Mouse (Mus musculus) Patski (cell line): ENCODE results near the gene Xrcc4. TPM values are rescaled to one million over a fixed set of nuclear protein-coding genes. Genes with fewer than 3 reads are reported as not detected.
"Not testable (repeated sequence)": the region's sequence is repeated elsewhere in the genome, so short reads cannot be mapped to it uniquely, and the experiment has no call there.

Experiments
- ATAC-seq: fragments of 100-300 bp; one replicate; pipeline ENCODE4 v1.8.0; 2021
- CTCF ChIA-PET: fragments of 350-600 bp; sonication (Branson Sonifier 250); formaldehyde crosslinking; loops from one replicate; lab custom pipeline; 2022; ENCODE audit warnings: inconsistent platforms; lab: Charles Lee
- POLR2A ChIA-PET: fragments of 350-600 bp; sonication (Branson Sonifier 250); formaldehyde crosslinking; loops from one replicate; lab custom pipeline; 2022; ENCODE audit warnings: antibody characterized with exemption, inconsistent platforms; lab: Charles Lee
- DNase-seq: peaks from one replicate; pipeline ENCODE4 v3.0.0-alpha.2; 2011; ENCODE audit warnings: low read depth, low spot score
- H3K27me3 ChIP-seq: fragments of 371-371 bp; one replicate; pipeline ENCODE4 v1.5.1; 2021
- CTCF ChIP-seq: fragments of 100-300 bp; IDR thresholded peaks from one replicate; pipeline ENCODE4 v1.5.1; 2021
- in situ Hi-C: fragments of 300-500 bp; cut with MboI; formaldehyde crosslinking; loops from 3 replicates; pipeline ENCODE4 v1.11.1; 2018; ENCODE audit warnings: low pct_unique_long_range_greater_than_20kb, mixed read lengths
- polyA plus RNA-seq: library from polyadenylated mRNA; unstranded; gene quantifications from one replicate; pipeline ENCODE4 v1.2.3, GENCODE M21; 2021

Gene Xrcc4
- 18.7 TPM for polyA plus RNA-seq

DNA sequence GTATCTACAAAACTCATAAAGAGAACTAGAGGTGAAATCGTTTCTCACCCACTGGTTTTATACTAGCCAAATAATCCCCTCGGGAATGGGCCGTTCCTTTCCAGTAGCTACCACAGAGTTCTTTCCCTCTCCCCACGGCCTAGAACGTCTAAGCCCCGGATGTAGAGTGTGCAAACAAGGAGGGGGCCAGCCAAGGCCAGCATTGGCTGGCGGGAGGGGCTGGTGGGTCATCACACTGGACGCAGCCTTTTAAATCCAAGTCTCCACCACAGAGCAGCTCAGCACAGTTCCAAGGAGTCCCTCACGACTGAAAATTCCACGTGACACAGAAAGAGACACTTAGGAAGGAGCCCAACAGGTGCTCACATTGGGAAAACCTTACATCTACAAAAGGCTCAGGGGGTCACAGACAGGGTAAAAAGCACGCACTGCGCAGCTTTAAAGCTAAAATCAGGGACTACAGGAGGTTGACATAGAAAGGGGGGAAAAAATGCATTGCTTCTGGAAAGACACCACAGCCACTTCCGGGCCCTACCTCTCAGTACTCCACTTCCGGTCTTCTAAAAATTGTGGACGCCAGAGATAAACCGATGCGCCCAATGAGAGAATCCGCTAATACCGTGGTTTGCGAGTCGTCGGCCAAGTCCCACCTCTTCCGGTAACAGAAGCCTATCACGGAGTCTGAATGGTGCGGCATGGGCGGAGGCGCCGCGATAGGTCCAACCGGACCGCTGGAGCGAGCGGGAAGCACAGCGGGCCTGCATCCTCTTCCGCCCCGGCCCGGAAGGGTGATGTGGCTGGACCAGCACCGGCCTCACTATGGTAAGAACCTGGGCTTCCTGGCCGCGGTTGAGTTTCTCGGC is at the start of gene Xrcc4, which contains the start of gene Tmem167:
Gene Xrcc4, minus strand, starts transcription at position 647 of the 863 bp plus-strand sequence.
Gene Tmem167, plus strand, starts transcription at position 162 of the 863 bp plus-strand sequence.
- POLR2A ChIA-PET, result no interaction called here
- no peaks in the 10 kb centered on the region for H3K27me3 ChIP-seq
- in situ Hi-C loops, result no loop called here

DNA sequence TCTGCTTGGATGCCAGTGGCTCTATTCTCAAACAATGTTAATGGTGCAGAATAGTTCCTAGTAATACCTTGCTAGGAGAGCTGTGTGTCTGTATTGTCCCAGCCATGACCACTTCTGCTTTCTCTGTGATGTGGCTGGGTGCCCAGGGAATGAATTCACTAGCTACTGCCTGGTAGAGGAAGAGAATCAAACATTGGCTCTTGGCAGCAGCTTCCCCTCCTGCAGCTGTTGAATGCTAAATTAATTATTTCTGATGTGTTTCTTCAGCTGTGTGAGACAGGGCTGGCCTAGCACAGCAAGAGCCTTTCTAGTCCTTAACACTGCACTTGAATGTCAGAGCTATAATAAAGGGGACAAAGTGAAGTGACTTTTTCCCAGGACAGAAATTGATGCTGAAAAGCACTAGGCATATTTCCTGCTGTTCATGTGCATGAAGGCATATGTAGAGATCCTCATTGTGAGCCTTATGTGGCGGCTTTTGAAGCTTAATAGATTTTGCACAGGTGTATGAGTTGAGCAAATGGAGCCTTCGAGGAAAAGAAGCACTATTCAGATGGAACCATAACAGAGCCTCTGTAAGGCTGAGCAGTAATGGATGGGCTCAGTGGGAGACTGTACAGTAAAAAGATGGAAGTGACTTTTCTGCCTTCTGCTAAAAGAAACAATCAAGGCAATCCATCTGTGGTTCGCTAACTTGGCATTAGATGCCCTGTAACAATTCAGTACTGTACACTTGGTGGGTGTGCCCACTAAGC is 46.9 kb upstream of the Xrcc4 start:
- TF ChIP-seq CTCF, result no peak
- CTCF ChIA-PET, result interaction anchor here (1.1 kb wide), 1 partner anchor 13 kb away, joined by 4 read pairs; no protein-coding TSS in a partner anchor
- ATAC-seq (no peak), DNase-seq (no peak)
- H3K27me3 ChIP-seq, result no peaks in the 10 kb centered on the region
- POLR2A ChIA-PET, result interaction anchor here (1.1 kb wide), 1 partner anchor 15 kb away, joined by 4 read pairs; no protein-coding TSS in a partner anchor
- in situ Hi-C loops, result no loop called here

More for the DNA sequence above, at the start of gene Xrcc4, which contains the start of gene Tmem167:
- DNase-seq, result peak; percentile 94
- TF ChIP-seq CTCF, result no peak
- CTCF ChIA-PET, result interaction anchor here (0.6 kb wide), 1 partner anchor 10 kb away, joined by 4 read pairs; no protein-coding TSS in a partner anchor
- peak; percentile 100 for ATAC-seq

DNA sequence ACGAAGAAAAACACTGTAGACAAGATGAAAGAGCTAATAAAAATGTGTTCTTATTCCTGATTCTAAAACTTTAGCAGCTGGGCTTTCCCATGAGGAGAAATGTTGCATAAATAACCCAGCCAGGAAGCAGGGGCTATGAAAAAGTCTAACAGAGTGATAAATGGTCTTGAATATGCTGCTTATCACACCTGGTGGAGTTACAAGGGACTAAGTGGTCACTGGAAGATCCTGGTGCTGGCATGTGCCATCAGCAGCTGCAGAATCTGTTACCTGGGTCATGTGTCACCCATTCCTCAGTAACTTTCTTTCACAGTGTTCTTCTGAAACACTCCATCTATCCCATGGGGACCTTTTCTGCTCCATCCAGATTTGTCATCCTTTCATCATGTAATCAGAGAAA is 22.3 kb upstream of the Xrcc4 start:
- ChIA-PET CTCF (no interaction called here), POLR2A (no interaction called here)
- no peak for TF ChIP-seq CTCF
- no peak for ATAC-seq
- DNase-seq, result no peak
- in situ Hi-C loops, result no loop called here
- H3K27me3 ChIP-seq, result no peaks in the 10 kb centered on the region

DNA sequence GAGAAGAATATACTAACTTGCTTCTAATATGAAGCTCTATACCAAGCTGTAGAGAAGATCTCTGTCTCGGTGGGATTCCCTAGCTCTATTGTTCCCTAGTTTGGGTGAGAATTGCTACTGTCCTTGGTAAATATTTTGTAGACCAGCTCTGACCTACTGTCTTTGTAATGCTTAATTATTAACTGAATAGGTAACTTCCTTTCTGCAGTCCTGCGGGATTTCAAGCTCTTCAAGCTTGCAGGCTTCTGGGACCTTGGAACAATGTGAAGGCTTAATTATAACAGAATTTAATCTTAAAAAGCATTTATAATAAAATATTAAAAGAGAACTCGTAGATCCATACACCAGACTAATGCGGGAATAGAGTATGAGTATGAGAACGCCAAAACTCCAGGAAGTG is 19.3 kb upstream of the Xrcc4 start:
- POLR2A ChIA-PET, in situ Hi-C loops, ATAC-seq: not testable (repeated sequence)

DNA sequence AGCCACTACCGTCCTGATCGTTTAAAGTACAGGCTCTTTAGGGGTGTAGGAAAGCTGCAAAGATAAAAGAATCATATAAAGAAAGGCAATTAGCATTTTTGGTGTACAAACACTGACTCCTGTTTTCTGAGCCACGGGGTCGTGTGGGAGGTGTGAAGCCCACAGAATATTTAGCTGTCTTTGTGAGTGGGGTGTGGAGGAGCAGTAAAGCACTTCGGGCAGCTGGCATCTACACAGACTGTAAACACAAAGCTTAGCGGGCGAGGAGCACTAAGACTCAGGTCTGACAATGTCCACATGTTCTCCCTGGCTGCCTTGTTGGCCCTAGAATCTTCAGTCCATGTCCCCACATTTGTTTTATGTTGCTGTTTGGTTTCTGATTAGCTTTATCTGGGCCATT is 16.7 kb upstream of the Xrcc4 start:
- ATAC-seq, result no peak
- ChIA-PET CTCF (no interaction called here), POLR2A (no interaction called here)
- in situ Hi-C loops, result no loop called here
- no peak for DNase-seq
- no peak for TF ChIP-seq CTCF
- H3K27me3 ChIP-seq, result no peaks in the 10 kb centered on the region

More for the DNA sequence above, 19.3 kb upstream of the Xrcc4 start:
- H3K27me3 ChIP-seq, DNase-seq, CTCF ChIA-PET: not testable (repeated sequence)

DNA sequence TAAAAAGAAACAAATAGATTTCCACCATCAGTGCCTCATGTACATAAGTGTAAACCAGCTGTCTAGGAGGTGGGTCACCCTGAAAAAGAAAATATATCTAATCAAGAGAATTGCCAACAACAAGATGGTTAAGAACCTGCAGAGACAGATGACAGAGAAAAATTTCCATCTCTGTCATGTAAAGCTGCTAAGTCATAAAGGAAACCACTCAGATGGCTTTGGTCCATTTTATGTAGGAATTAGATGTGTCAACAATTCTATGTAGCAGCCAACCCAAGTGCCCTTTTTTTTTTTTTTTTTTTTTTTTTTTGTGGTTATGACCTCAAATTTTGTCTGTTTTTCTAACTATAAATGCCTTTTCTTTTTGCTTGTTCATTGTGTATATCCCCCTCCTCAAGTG is 12.1 kb upstream of the Xrcc4 start:
- POLR2A ChIA-PET, result interaction anchor here (0.6 kb wide), 1 partner anchor 459 kb away, joined by 7 read pairs; no protein-coding TSS in a partner anchor
- ATAC-seq (no peak), DNase-seq (no peak)
- in situ Hi-C loops, result no loop called here
- CTCF ChIA-PET, result no interaction called here
- H3K27me3 ChIP-seq, result no peaks in the 10 kb centered on the region
- TF ChIP-seq CTCF, result no peak

DNA sequence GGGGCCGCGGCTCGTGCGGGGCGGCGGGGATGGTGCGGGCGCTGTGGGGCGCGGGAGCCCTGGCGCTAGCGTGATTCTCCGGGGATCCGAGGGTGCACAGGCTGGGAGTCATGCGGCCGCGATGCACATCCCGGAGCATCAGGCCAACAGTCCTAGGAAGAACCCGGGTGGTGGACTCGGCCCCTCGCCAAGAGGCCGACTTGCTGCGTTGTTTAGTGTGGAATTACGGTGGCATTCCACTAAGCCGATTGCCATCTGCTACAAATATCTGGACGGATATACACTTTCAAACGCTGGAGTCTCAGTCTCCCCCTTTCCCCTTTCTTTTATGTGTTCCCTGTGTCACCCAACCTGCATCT is 396 bp upstream of the Xrcc4 start:
- DNase-seq (no peak), ATAC-seq (peak; percentile 63)
- in situ Hi-C loops, result loop anchor here (5.0 kb wide), 1 partner anchor 348 kb away; the partner anchor contains the start of gene Vcan
- H3K27me3 ChIP-seq, result no peaks in the 10 kb centered on the region
- no peak for TF ChIP-seq CTCF
- ChIA-PET CTCF (no interaction called here), POLR2A (no interaction called here)

DNA sequence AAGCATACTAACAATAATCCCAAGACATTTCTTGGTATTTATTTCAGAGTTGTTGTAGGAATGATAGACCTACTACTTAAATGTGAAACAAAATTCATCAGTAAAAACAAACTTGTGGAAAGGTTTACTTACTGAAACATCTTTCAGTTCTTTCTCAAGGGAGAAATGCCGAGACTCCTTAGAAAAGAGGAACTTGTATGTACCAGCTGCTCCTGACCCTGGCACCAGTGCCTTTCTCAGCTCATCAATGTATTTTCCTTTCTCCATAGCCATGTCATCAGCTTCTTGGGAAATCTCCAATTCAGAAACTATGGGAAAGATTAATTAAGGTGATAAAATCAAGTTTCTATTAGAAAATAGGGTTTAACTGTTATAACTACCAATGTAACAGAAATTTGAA is 27.5 kb downstream of the Xrcc4 start:
- ATAC-seq, result no peak
- ChIA-PET POLR2A (no interaction called here), CTCF (interaction anchor here (1.4 to 1.5 kb wide), 2 partner anchors 9 to 23 kb away, joined by 3 to 5 read pairs; no protein-coding TSS in a partner anchor)

DNA sequence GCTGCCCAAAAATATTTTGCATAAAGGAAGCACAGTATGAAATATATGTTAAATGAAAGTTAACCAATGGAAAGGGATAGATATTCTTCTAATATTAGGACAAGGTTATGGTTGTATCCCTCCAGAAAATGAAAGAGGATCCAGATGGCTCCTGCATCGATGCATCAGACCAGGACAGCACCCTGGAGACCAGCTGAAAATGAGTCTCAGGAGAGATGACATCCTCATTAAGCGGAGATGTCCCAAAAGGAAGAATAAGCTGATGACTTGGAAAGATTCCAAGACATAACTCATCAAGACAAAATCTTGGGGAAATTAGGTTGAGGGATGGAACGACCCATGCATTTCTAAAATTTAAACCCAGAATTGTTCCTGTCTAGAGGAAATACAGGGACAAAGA is 37.0 kb downstream of the Xrcc4 start:
- in situ Hi-C loops, result no loop called here

More for the DNA sequence above, 27.5 kb downstream of the Xrcc4 start:
- in situ Hi-C loops, result no loop called here
- DNase-seq, result no peak
- H3K27me3 ChIP-seq, result no peaks in the 10 kb centered on the region
- TF ChIP-seq CTCF, result no peak

DNA sequence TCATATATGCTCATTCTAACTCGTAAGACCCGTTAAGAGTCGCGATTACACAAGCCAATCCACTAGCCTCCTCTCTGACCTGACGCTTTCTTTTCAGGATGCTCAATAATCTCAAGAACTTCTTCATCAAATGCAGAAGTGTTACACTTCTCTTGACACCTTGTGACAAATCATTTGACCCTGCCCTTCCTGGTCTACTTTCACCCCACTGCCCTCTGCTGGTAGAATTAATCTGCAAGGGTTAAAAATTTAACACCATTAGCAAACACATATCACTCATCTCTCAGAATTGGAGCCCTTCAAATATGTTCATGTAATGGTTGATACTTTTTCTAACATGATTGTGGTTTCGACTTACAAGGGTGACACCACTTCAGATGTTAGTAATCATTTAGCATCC is 37.7 kb downstream of the Xrcc4 start:
- DNase-seq (no peak), ATAC-seq (no peak)
- ChIA-PET POLR2A (no interaction called here), CTCF (interaction anchor here (1.4 kb wide), 1 partner anchor 12 kb away, joined by 3 read pairs; no protein-coding TSS in a partner anchor)
- H3K27me3 ChIP-seq, result no peaks in the 10 kb centered on the region
- in situ Hi-C loops, result no loop called here
- peak; percentile 28 for TF ChIP-seq CTCF

More for the DNA sequence above, 37.0 kb downstream of the Xrcc4 start:
- ChIA-PET CTCF (no interaction called here), POLR2A (no interaction called here)
- TF ChIP-seq CTCF, result no peak
- H3K27me3 ChIP-seq, result no peaks in the 10 kb centered on the region
- DNase-seq (no peak), ATAC-seq (no peak)
